Mouse (Mus musculus) liver, adult 2 months (tissue): Measurements from ENCODE around the gene Fut7. TPM values are rescaled to one million over a fixed set of nuclear protein-coding genes. Genes with fewer than 3 reads are reported as not detected.

Experiments
- DNase-seq: peaks from one replicate; pipeline ENCODE4 v3.0.0-alpha.2; 2011; ENCODE audit warnings: low read depth, low spot score; ENCODE audit errors: extremely low read depth
- H3K27ac ChIP-seq: fragments of 200-500 bp; replicated peaks from 2 replicates; pipeline ENCODE4 v1.5.1; 2012; ENCODE audit warnings: low read depth, mild to moderate bottlenecking, control low read depth, inconsistent platforms, low read length; ENCODE audit not compliant: insufficient read depth
- H3K27me3 ChIP-seq: fragments of 200-500 bp; 2 replicates; pipeline ENCODE4 v1.6.1; 2012; ENCODE audit warnings: mild to moderate bottlenecking, moderate library complexity, low read length, inconsistent platforms; ENCODE audit not compliant: control insufficient read depth, insufficient read depth
- H3K36me3 ChIP-seq: fragments of 200-500 bp; 2 replicates; pipeline ENCODE4 v1.6.1; 2012; ENCODE audit warnings: low read length, inconsistent platforms; ENCODE audit not compliant: control insufficient read depth, insufficient read depth
- H3K4me1 ChIP-seq: fragments of 200-500 bp; 2 replicates; pipeline ENCODE4 v1.6.1; 2011; ENCODE audit warnings: low read length; ENCODE audit not compliant: control insufficient read depth, insufficient read depth
- H3K4me3 ChIP-seq: fragments of 200-500 bp; 2 replicates; pipeline ENCODE4 v1.5.1; 2011; ENCODE audit warnings: low read depth, mild to moderate bottlenecking, control low read depth, low read length, moderate library complexity; ENCODE audit not compliant: insufficient read depth
- H3K79me2 ChIP-seq: fragments of 200-500 bp; 2 replicates; pipeline ENCODE4 v1.6.1; 2012; ENCODE audit warnings: inconsistent platforms, mild to moderate bottlenecking, low read length, moderate library complexity; ENCODE audit not compliant: control insufficient read depth, insufficient read depth
- H3K9ac ChIP-seq: fragments of 200-500 bp; 2 replicates; pipeline ENCODE4 v1.6.1; 2012; ENCODE audit warnings: low read depth, mild to moderate bottlenecking, control low read depth, inconsistent platforms, low read length
- CTCF ChIP-seq: fragments of 200-500 bp; IDR thresholded peaks from 2 replicates; pipeline ENCODE4 v1.5.1; 2011; ENCODE audit warnings: low read depth, low read length, control low read depth
- POLR2A ChIP-seq: fragments of 200-500 bp; IDR thresholded peaks from 2 replicates; pipeline ENCODE4 v1.6.1; 2011; ENCODE audit warnings: low read length, control low read depth; ENCODE audit not compliant: insufficient read depth; ENCODE audit errors: extremely low read depth
- WGBS: fragments of 180-500 bp; shearing (Covaris S2); methylation state at CpG from one replicate; pipeline ENCODE4 v1.1.7; 2018; 5-methylcytosine and 5-hydroxymethylcytosine counted together
- polyA plus RNA-seq: library from polyadenylated mRNA; depleted of rRNA; stranded (reverse); fragments of >200 nt; gene quantifications from 2 replicates; pipeline ENCODE4 v1.2.3, GENCODE M21; 2012
- total RNA-seq: library from RNA; depleted of rRNA; stranded (reverse); fragments of >200 nt; gene quantifications from 2 replicates; pipeline ENCODE4 v1.2.3, GENCODE M21; 2014

Fut7 gene
- total and polyA plus RNA-seq, 2 experiments = 0.21 TPM; not detected in 1

DNA sequence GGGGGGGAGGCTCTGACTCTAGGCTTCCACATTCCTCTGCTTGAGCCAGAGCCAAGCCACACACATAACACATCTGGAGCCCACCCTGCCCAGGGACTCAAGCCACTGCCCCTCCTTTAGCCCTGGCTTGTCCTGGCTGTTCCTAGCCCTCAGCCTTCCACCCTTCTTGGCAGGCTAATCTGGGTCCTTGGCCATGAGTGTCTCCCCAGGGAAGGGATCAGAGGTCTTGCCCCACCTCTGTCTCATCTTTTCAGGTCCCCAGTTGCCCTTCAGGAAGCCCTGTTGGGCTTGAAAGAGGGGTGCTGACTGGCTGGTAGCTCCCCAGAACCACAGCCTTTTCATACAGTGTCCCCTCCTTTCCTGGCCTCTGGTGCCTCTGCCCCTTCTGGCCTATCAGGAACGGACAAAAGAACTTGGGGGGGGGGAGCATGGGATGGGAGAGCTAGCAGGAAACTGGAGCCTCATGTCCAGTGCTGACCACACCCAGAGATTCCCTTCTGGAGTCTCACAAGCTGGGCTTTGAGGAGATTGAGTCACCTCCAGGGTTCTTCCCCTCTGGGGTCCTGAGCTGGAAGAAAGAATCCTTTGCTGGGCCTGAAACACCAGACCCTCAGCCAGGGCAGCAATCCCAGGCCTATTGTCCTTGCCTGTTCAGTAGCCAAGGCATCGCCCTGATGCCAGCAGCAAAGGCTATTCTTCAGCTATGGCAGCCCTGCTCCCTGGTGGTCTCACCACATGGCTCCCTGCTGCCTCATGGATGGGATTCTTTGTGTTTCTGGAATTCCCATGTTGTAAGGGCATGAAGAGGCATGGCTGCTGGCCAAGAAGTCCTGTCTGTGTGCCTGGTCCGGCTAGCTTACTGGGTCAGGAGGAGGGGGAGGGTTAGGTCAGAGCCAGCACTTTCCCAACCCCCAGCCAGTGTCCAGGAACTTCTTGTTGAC, 28.5 kb upstream of the Fut7 start:
- TF ChIP-seq POLR2A = no peak
- TF ChIP-seq CTCF = no peak
- Histone ChIP-seq H3K79me2 (no peaks in the 10 kb centered on the region), H3K36me3 (no peaks in the 10 kb centered on the region), H3K9ac (no peak overlapping the region), H3K27me3 (no peaks in the 10 kb centered on the region), H3K4me3 (no peak overlapping the region), H3K4me1 (peaks cover 3% of the 10 kb centered on the region; the same call in 1 of the 2 replicates), H3K27ac (no peak overlapping the region)
- no peak for DNase-seq
- 52% methylated on average over 3 of the region's 3 CpGs for WGBS

DNA sequence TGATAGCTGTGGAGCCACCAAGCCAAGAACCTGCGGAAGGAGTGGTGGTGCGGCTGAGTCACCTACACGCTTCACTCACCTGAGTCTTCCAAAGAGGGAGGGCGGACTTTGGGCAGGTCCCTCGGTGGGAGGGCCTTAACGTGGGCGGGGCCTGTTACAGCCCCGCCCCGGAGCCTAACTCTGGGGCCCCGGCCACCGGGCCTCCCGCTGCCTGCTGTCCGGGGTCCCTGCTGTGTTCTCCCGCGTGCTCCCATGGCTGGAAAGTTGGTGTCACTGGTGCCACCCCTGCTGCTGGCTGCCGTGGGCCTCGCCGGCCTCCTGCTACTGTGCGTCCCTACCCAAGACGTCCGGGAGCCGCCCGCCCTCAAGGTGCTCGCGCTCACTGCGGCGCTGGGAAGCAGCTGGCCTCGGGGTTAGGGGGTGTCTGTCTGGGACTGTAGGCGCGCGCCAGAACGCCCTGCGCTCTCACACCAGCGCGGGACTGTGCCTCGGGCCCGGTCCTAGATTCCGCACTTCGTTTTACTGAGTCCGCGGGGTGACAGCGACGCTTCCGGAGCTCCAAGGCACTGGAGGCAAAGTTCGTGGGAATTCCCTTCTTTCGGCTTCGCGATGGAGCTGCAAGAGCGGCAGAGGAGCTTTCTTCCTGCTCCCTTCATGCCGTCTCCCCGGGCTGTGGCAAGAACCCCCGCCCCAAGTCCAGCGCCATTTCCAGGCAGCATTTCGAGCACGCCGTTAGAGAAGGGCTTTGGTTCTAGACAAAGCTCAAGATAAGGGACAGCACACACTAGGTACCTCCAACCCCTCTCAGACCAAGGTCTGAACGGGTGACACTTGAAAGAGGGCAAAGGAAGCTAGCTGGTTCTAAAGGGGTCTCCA, 27.1 kb upstream of the Fut7 start, which contains the start of gene Entpd2:
TSS of gene Entpd2 (plus strand) at position 154 of the 876 bp plus-strand sequence.
- 3% methylated on average over 57 of the region's 57 CpGs for WGBS
- peak; percentile 40 for DNase-seq
- 0 out of 2 replicates have a peak, but pooled peaks have one; percentile 26 for TF ChIP-seq POLR2A
- peak; percentile 43 for TF ChIP-seq CTCF
- H3K27me3 ChIP-seq = no peaks in the 10 kb centered on the region
- H3K4me1 ChIP-seq = peaks cover 3% of the 10 kb centered on the region; the same call in 1 of the 2 replicates
- H3K4me3 ChIP-seq = peak within 1 kb of the TSS; percentile 76
- no peak within 1 kb of the TSS for H3K27ac ChIP-seq
- H3K36me3 ChIP-seq = no peaks in the 10 kb centered on the region
- H3K9ac ChIP-seq = peak within 1 kb of the TSS; percentile 85
- no peaks in the 10 kb centered on the region for H3K79me2 ChIP-seq

DNA sequence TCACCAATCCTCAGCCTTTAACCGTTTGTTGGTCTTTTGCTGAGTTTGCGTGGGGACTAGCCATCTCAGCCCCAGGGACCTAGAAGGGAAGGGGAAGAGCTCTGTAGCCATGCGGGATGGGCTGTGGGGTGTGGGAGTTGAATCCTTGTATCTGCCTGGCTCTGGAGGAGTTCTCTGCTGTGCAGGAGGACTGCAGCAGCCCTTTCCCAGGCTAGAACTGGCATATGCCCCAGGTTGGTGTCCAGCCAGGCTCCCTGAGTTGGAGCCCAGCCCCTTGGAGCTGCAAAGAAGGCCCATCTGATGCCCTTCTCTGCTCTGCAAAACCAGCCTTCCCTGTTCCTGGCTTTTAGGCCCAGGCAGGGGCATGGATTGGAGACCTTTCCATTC, 26.5 kb upstream of the Fut7 start:
- Histone ChIP-seq H3K27ac (no peak overlapping the region), H3K4me3 (no peak overlapping the region), H3K27me3 (no peaks in the 10 kb centered on the region), H3K36me3 (no peaks in the 10 kb centered on the region), H3K79me2 (no peaks in the 10 kb centered on the region), H3K9ac (no peak overlapping the region), H3K4me1 (peaks cover 3% of the 10 kb centered on the region; the same call in 1 of the 2 replicates)
- TF ChIP-seq POLR2A (no peak), CTCF (no peak)
- no peak for DNase-seq
- 80% methylated on average over 3 of the region's 3 CpGs for WGBS

DNA sequence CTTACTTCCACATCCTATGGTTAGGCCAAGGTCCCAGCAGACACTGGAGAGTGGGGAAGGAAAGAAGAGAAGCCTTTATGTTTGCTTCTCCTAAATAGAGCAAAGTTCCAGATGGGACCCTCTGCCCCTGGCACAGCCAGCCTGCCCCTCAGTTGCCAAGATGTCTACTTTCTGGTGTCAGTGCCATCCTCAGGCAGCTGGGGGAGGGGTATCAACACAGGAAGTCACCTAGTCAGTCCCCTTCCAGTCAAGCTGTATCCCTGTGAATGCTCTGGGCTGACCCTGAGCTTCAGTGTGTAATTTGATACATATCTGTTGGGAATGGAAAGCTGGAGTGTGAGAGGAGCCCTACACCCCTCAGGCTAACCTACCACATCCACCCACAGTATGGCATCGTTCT, 26.1 kb upstream of the Fut7 start:
- Histone ChIP-seq H3K9ac (no peak overlapping the region), H3K79me2 (no peaks in the 10 kb centered on the region), H3K36me3 (no peaks in the 10 kb centered on the region), H3K27ac (no peak overlapping the region), H3K4me3 (no peak overlapping the region), H3K27me3 (no peaks in the 10 kb centered on the region), H3K4me1 (peaks cover 3% of the 10 kb centered on the region; the same call in 1 of the 2 replicates)
- no peak for DNase-seq
- WGBS = 82% methylated on average over 1 of the region's 1 CpGs
- TF ChIP-seq POLR2A = no peak
- no peak for TF ChIP-seq CTCF

DNA sequence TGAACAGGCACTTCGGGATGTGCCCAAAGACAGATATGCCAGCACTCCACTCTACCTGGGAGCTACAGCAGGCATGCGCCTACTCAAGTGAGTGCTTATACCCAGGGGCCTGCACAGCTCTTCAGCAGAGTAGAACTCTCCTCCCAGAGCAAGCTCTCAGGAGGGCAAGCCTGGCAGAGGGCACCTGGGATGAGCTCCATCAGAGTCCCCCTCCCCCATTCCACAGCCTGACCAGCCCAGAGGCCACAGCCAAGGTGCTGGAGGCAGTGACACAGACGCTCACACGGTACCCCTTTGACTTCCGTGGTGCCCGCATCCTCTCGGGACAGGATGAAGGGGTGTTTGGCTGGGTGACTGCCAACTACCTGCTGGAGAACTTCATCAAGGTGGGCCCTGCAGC, 25.0 kb upstream of the Fut7 start:
- peaks cover 3% of the 10 kb centered on the region for H3K27me3 ChIP-seq
- no peak for TF ChIP-seq POLR2A
- no peak for TF ChIP-seq CTCF
- H3K79me2 ChIP-seq = no peaks in the 10 kb centered on the region
- WGBS = 89% methylated on average over 7 of the region's 7 CpGs
- H3K4me3 ChIP-seq = no peak overlapping the region
- H3K9ac ChIP-seq = no peak overlapping the region
- H3K4me1 ChIP-seq = peaks cover 3% of the 10 kb centered on the region; the same call in 1 of the 2 replicates
- no peak for DNase-seq
- no peaks in the 10 kb centered on the region for H3K36me3 ChIP-seq
- H3K27ac ChIP-seq = no peak overlapping the region
